Mouse (Mus musculus): ENCODE measurements around the gene Prickle2.

Prickle2 gene

GRCm38 (mm10) chr6:92706145-92706466 lies at the start of gene Prickle2:
Gene Prickle2, minus strand, starts transcription at chr6:92706155.
- in situ Hi-C loops (cut with MboI, MseI), result no loop called here

DNA sequence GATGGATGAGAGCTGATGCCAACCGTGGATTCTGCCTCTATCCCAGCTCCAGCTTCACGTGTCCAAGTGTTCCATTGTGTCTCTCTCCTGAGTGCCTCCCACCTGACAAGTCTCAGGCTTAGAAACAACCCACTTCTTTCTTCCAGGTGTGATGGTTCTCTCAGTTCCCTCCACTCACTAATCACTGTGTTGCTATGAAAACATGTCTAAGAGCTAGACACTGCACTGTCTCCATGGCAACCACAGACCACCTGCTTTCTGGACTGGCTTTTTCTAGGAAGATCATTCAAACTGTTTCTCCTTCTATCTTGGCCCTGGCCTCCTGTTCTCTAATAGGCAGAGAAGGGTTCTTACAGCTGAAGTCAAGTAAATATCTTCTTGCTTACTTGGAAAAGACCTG lies 46.8 kb upstream of the Prickle2 start:
- in situ Hi-C loops (cut with MboI, MseI), result no loop called here

GRCm38 (mm10) chr6:92749420-92749819 lies 43.5 kb upstream of the Prickle2 start:
- in situ Hi-C loops (cut with MboI, MseI), result no loop called here

DNA sequence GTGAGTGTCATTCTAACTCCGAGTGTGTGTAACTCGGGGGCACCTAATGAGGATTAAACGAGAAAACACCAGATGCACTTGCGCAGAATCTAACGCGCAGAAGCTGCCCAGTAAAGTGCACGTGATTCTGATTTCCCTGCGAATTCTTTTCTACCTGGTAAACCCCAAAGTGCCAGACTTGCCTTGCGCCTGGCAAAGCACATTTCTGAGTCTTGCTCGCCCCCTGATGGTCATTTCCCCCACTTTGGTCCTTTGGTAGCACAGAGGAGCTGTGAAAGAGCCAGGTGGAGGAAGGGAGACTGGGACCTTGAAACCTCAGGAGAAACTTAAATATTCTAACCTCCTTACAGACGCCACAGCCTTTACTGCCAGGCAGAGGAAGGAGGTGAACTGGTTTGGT lies 37.6 kb upstream of the Prickle2 start:
- in situ Hi-C loops (cut with MboI, MseI), result no loop called here

DNA sequence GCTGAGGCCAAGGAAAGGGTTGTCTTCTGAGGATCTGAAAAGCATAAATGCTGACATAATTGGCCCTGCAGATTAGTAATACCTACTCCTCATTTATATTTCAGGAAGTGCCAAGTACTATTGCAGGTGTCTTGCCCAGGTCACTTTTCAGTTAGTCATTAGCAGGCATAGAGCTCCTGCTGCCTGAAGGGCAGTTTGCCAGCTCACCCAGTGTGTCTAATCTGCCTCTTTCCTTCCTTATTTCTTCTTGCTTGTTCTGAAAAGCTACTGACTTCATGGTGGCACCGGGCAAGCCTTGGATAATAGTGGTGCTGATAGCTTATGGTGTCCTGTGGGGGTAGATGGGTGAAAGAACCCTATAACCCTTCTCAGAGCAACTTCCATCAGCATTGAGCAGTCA lies 31.2 kb upstream of the Prickle2 start:
- in situ Hi-C loops (cut with MboI, MseI), result no loop called here

GRCm38 (mm10) chr6:92733651-92734050 lies 27.7 kb upstream of the Prickle2 start:
- in situ Hi-C loops (cut with MboI, MseI), result no loop called here

DNA sequence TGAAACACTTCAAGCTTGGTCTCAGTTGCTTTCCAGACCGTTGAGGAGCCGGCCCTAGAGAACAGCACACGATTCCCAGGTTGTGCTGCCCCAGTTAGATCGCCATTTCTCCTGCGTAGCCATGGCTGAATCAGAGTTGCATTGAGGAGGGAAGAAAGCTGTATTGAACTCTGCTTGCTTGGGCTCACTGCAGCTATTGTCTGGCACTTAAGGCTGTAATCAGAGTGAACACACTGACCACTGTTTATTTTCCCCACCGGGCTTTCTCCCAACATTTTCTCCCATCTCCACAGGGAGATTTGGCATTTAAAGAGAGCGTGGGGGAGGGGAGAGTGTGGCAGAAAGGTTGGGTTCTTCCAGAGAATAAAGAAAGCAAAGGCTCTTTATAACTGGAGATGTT lies 22.6 kb upstream of the Prickle2 start:
- in situ Hi-C loops (cut with MboI, MseI), result no loop called here

GRCm38 (mm10) chr6:92728084-92728483 lies 22.1 kb upstream of the Prickle2 start:
- in situ Hi-C loops (cut with MboI, MseI), result no loop called here

DNA sequence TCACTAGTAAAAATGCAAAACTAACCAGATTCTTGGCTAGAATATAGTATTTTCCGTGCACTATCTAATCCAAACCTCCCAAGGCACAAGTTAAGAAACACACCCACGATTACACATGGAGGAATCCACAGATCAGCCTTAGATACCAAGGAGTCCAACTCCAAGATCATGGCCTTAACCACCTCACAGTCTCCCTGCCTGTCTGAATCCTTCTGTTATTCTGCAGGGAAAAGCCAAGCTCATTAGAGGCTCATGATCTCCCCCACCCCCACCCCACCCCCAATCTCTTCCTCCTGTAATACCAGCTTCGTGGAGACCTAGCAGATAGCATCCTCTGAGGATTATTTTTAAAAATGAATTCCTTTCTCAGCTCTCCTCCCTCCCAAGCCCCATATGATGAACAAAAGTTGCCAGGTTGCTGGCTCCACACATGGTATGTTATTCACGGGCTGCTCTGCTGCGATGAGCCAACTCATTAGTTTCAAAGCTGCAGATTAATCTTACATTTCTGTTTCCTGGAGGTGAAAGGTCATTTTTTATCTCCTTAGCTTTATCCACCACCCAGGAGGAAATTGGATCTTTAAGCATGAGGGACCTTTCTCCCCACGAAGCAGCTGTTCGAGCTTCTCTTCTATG lies 21.5 kb upstream of the Prickle2 start:
- in situ Hi-C loops (cut with MboI, MseI), result no loop called here

DNA sequence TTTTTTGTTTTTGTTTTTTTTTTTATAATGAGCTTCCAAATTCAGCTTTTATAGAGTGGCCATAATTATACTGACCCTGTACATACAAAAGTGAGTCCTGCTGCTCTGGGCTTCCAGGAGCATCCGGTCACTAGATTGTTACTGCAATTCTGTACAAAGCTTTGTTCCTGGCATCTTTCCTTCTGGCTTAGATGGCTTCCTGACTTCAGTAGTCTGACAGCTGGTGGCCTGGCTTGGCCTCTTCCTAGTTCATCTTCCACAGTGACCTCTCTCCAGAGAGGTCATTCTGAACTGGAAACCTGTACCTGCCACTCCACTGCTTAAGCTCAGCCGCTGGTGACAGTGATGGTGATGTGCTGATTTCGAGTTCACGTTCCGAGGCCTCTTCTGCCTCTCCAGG lies 20.2 kb upstream of the Prickle2 start:
- in situ Hi-C loops (cut with MboI, MseI), result no loop called here

DNA sequence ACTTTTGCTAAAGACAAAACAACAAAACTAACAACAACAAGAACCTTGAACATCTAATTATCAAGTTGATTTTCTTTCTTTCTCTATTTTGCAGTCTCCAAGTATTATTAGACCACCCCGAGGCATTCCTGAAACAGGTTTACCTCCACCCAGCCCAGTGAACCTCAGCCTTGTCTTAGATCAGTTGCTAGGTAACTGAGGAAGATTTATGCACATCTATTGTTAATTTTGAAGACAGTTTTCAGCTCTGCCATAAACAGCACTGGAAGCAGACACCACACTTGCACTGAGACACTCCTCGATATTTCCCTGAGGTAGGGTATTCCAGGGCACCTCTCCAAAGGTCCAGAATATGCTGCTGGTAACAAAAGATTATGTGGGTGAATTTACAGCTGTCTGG lies 18.4 kb upstream of the Prickle2 start:
- in situ Hi-C loops (cut with MboI, MseI), result no loop called here

DNA sequence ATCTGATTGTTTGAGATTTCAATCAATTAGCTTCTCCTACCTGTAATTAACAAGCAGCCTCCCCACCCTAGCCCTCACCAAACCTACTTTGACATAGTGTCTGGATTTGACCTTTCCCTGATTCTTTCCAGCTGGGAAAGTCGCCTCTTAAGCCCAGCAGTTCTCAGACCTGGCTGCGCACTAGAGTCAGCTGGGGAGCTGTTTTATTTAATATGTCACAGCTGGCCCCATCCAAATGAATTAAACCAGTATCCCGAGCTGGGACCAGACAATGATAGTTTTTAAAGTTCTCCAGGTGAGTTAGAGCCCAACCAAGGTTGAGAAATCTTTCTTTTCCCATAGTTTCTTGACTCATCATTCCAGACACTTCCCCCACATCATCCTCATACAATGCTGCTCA lies 9.9 kb upstream of the Prickle2 start:
- in situ Hi-C loops (cut with MboI, MseI), result no loop called here

DNA sequence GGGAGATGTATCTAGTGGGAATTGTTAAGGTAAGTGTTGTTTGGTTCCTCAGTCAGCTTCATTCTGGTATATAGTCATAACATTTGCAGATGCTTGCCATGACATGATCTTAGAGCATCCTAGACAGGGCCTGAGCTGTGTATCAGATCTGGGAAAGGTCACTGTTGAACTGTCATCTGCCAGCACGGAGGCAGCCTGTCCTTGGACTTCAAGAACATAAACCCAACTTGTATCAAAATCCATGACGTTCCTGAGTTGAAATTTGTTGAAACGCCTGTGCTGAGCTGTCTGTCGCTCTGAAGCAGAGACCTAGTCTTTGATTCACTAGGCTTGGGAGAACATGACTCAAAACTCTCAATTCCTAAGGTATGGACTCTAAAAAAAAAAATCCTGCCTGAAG lies 8.8 kb upstream of the Prickle2 start:
- in situ Hi-C loops (cut with MboI, MseI), result no loop called here

DNA sequence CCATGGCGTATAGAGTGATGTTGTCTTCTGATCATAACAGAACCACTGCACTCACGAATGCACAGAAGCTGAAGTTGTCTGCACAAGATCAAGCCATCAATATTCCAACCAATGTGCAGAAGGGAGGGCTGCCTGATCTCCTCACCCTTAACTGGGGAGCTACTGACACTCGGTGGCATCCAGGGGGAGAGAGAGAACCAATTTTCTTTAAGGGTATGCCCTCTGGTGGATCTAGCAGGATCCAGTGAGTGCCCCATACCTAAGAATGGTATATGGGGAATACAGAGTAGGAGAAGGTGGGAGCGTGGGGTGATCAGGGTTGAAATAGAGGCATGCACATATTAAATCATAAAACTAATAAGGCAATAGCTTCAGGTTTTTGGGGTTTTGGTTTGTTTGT lies 2.2 kb upstream of the Prickle2 start:
- in situ Hi-C loops (cut with MboI, MseI), result no loop called here

GRCm38 (mm10) chr6:92705353-92706144 lies 406 bp downstream of the Prickle2 start:
- in situ Hi-C loops (cut with MboI, MseI), result no loop called here

DNA sequence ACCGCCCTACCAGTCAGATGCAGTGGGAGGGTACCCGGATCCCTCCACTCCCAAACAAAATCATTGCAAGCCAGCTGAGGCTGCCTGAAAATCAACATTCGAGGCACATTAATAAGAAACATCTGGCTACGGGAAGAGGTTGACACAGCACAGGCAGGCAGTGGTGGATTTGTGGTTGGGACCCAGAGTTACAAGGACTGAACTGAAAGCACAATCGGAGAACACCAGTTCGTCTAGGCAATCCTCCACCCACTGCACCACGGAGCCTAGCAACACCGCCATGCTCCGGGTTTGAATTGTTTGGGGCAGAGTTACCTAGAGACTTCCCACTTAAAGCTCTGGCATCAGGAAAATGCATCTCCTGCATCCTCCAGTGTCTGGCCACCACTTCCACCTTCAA lies 1.1 kb downstream of the Prickle2 start:
- in situ Hi-C loops (cut with MboI, MseI), result no loop called here

- in situ Hi-C loops (cut with MboI, MseI), result no loop called here
These were observed 6.3 kb downstream of the Prickle2 start for GRCm38 (mm10) chr6:92699491-92700209.

DNA sequence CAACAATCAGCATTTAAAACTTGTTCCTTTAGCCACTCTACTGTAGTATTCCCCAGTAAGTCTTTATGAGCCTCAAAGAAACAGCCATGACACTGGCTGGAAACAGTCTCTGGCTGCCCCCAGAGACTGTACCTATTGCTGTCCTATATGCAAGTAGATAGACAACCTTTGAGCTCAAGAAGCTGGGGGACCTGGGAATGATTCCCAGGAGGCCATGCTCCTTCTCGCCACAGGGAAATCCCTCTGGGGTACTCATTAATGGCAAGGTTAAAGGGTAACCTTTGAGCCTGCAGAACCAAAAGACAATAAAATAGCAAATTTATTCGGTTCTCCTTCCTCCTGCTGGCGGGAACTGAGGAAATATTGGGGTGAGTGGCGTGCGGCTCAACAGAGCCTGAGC lies 8.1 kb downstream of the Prickle2 start:
- in situ Hi-C loops (cut with MboI, MseI), result no loop called here

DNA sequence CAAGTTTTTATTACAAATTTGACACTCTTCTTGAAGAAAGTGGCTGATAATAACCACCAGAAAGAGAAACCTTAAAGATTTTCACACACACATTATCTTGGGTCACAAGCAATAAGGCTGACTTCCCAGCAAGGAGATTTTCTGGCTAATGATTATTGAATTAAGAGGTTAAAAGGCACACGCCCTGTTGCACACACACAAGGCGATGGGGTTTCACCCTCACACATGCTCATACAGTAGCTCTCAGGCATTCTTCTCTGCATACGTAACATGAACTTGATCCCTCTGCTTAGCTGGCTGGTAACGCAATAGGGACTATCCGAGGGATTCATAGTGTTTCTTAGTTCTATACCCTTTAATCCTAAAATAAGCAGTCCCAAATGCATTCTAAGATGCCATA lies 18.6 kb downstream of the Prickle2 start:
- in situ Hi-C loops (cut with MboI, MseI), result no loop called here

GRCm38 (mm10) chr6:92674394-92674925 lies 31.5 kb downstream of the Prickle2 start:
- in situ Hi-C loops (cut with MboI, MseI), result no loop called here

DNA sequence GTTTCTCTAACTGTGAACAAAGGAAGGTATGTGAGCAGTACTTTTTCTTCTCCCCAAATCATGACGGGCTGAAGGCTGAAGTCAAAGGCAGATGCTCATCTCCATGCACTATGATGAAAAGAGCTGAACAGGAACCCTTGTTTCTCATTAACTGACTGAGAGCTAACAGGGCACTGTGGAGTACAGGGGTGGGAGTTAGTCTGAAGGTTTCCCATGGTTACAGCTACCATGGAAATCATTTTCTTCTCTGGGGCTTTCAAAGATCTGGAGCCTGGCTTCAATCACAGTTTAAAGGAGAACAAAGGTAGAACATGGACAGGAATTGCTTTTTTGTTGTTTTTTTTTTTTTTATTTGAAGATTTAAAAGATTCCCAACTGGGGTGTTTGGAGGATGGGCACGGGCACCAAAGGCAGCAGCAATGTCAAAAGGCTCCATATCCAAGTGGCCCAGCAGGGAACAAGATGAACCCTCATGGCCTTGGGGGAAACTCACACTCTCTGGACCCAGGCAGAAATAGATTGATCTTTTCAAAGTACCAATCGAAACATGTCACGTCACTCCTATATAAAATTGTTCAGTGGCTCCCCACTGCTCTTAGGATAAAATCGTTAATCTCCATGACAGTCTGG lies 35.3 kb downstream of the Prickle2 start:
- in situ Hi-C loops (cut with MboI, MseI), result no loop called here

DNA sequence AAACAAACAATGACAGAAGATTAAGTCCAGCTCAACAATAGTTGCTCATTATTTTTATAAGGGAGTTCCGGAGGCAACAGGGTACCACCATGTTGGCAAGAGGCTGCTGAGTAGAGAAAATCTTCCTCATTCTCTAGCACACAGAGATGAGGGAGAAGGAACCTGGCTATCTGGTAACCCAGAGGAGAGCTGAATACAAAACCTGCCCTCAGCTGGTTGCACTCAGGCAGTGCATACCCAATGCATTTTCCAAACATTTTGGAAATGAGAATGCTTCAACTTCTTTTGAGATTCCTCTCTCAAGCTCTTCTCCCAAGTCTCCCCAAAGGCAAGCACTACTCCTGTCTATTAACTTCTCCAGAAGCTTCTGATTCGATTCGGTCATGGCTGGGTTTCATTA lies 36.3 kb downstream of the Prickle2 start:
- in situ Hi-C loops (cut with MboI, MseI), result no loop called here

All from T-helper 2 cell (primary cell).